Mouse (Mus musculus) limb, embryonic 14.5 days (tissue): ENCODE measurements around the gene Dlg1. TPM values are rescaled to one million over a fixed set of nuclear protein-coding genes. Genes with fewer than 3 reads are reported as not detected.

ENCODE experiments used
- ATAC-seq: fragments of 200-750 bp; cut with Nextera tagmentation; 2 replicates; pipeline ENCODE4 v1.8.0; 2017; ENCODE audit warnings: low read depth, moderate number of reproducible peaks, moderate TSS enrichment; ENCODE audit not compliant: low FRiP score
- DNase-seq: peaks from one replicate; pipeline ENCODE4 v3.0.0-alpha.2; 2015; ENCODE audit warnings: low spot score
- H3K27ac ChIP-seq: fragments of 300-500 bp; sonication (generic); replicated peaks from 2 replicates; pipeline ENCODE4 v1.5.1; 2014; ENCODE audit warnings: low read depth, mild to moderate bottlenecking, low read length, moderate library complexity, mixed read lengths
- H3K27me3 ChIP-seq: fragments of 300-500 bp; sonication (generic); 2 replicates; pipeline ENCODE4 v1.6.1; 2014; ENCODE audit warnings: low read length, mixed read lengths; ENCODE audit not compliant: control insufficient read depth, insufficient read depth
- H3K36me3 ChIP-seq: fragments of 300-500 bp; sonication (generic); 2 replicates; pipeline ENCODE4 v1.6.1; 2014; ENCODE audit warnings: mild to moderate bottlenecking, low read length, moderate library complexity, mixed read lengths; ENCODE audit not compliant: control insufficient read depth, insufficient read depth
- H3K4me1 ChIP-seq: fragments of 300-500 bp; sonication (generic); 2 replicates; pipeline ENCODE4 v1.6.1; 2014; ENCODE audit warnings: antibody characterized with exemption, low read length, mixed read lengths; ENCODE audit not compliant: control insufficient read depth, insufficient read depth
- H3K4me2 ChIP-seq: fragments of 300-500 bp; sonication (generic); replicated peaks from 2 replicates; pipeline ENCODE4 v1.6.1; 2014; ENCODE audit warnings: low read depth, mild to moderate bottlenecking, low read length, moderate library complexity; ENCODE audit not compliant: severe bottlenecking
- H3K4me3 ChIP-seq: fragments of 300-500 bp; sonication (generic); replicated peaks from 2 replicates; pipeline ENCODE4 v1.5.1; 2014; ENCODE audit warnings: low read length
- H3K9ac ChIP-seq: fragments of 300-500 bp; sonication (generic); 2 replicates; pipeline ENCODE4 v1.6.1; 2014; ENCODE audit warnings: mild to moderate bottlenecking, low read depth, low read length, moderate library complexity; ENCODE audit not compliant: severe bottlenecking
- H3K9me3 ChIP-seq: fragments of 300-500 bp; sonication (generic); 2 replicates; pipeline ENCODE4 v1.6.1; 2016; ENCODE audit warnings: low read length; ENCODE audit not compliant: control insufficient read depth
- POLR2A ChIP-seq: fragments of 200-500 bp; IDR thresholded peaks from 2 replicates; pipeline ENCODE4 v1.8.0; 2012; ENCODE audit warnings: inconsistent platforms, mild to moderate bottlenecking, moderate library complexity, borderline replicate concordance; ENCODE audit not compliant: insufficient read depth, insufficient read length; ENCODE audit errors: extremely low read depth
- WGBS: fragments of 180-500 bp; shearing (Covaris S2); extraction: QIAGEN DNeasy Blood & Tissue Kit; methylation state at CpG from one replicate; pipeline ENCODE4 v1.1.7; 2014; 5-methylcytosine and 5-hydroxymethylcytosine counted together
- polyA plus RNA-seq, 2 experiments: library from polyadenylated mRNA; depleted of rRNA in 1 of 2; stranded (reverse) in 1 of 2; unstranded in 1 of 2; fragments of >200 nt; fragmentation: Nextera tagmentation in 1 of 2; extraction: Ambion mirVana in 1 of 2; gene quantifications; 2 replicates each; pipeline versions ENCODE4 v1.2.1 to v1.2.3; 2012 to 2014

Gene Dlg1
- polyA plus RNA-seq, 2 experiments: 37.9 to 62.0 TPM

GRCm38 (mm10) chr16:31647221-31647620 lies 16.0 kb upstream of the Dlg1 start:
- H3K27me3 ChIP-seq: no peaks in the 10 kb centered on the region
- H3K9ac ChIP-seq: no peak overlapping the region
- TF ChIP-seq POLR2A: no peak
- H3K27ac ChIP-seq: no peak overlapping the region
- no peaks in the 10 kb centered on the region for H3K9me3 ChIP-seq
- H3K4me2 ChIP-seq: no peak overlapping the region
- H3K4me1 ChIP-seq: no peaks in the 10 kb centered on the region
- ATAC-seq: no peak
- H3K36me3 ChIP-seq: no peaks in the 10 kb centered on the region
- H3K4me3 ChIP-seq: no peak overlapping the region
- WGBS: 86% methylated on average over 7 of the region's 7 CpGs
- DNase-seq: no peak

GRCm38 (mm10) chr16:31650788-31651187 lies 12.5 kb upstream of the Dlg1 start:
- no peak overlapping the region for H3K4me3 ChIP-seq
- H3K4me1 ChIP-seq: no peaks in the 10 kb centered on the region
- DNase-seq: no peak
- H3K9me3 ChIP-seq: no peaks in the 10 kb centered on the region
- no peak overlapping the region for H3K9ac ChIP-seq
- no peak overlapping the region for H3K4me2 ChIP-seq
- H3K27me3 ChIP-seq: no peaks in the 10 kb centered on the region
- no peak overlapping the region for H3K27ac ChIP-seq
- TF ChIP-seq POLR2A: no peak
- no peak for ATAC-seq
- WGBS: 23% methylated on average over 6 of the region's 6 CpGs
- H3K36me3 ChIP-seq: no peaks in the 10 kb centered on the region

- H3K9me3 ChIP-seq: no peaks in the 10 kb centered on the region
- no peaks in the 10 kb centered on the region for H3K27me3 ChIP-seq
- no peak for TF ChIP-seq POLR2A
- WGBS: 74% methylated on average over 3 of the region's 3 CpGs
- DNase-seq (no peak), ATAC-seq (no peak)
- no peak overlapping the region for H3K9ac ChIP-seq
- no peak overlapping the region for H3K4me2 ChIP-seq
- no peaks in the 10 kb centered on the region for H3K36me3 ChIP-seq
- H3K4me1 ChIP-seq: no peaks in the 10 kb centered on the region
- H3K4me3 ChIP-seq: no peak overlapping the region
- no peak overlapping the region for H3K27ac ChIP-seq
Observed at GRCm38 (mm10) chr16:31651541-31651940, 11.7 kb upstream of the Dlg1 start.

GRCm38 (mm10) chr16:31652115-31652843 lies 11.0 kb upstream of the Dlg1 start:
- ATAC-seq (no peak), DNase-seq (no peak)
- H3K9ac ChIP-seq: no peak overlapping the region
- no peaks in the 10 kb centered on the region for H3K27me3 ChIP-seq
- H3K9me3 ChIP-seq: no peaks in the 10 kb centered on the region
- H3K4me3 ChIP-seq: no peak overlapping the region
- 60% methylated on average over 9 of the region's 9 CpGs for WGBS
- TF ChIP-seq POLR2A: no peak
- H3K4me2 ChIP-seq: no peak overlapping the region
- H3K4me1 ChIP-seq: no peaks in the 10 kb centered on the region
- H3K36me3 ChIP-seq: no peaks in the 10 kb centered on the region
- no peak overlapping the region for H3K27ac ChIP-seq

GRCm38 (mm10) chr16:31653616-31654015 lies 9.6 kb upstream of the Dlg1 start:
- H3K4me3 ChIP-seq: no peak overlapping the region
- WGBS: 64% methylated on average over 5 of the region's 5 CpGs
- H3K36me3 ChIP-seq: no peaks in the 10 kb centered on the region
- H3K4me2 ChIP-seq: no peak overlapping the region
- no peak overlapping the region for H3K9ac ChIP-seq
- no peaks in the 10 kb centered on the region for H3K9me3 ChIP-seq
- H3K27me3 ChIP-seq: no peaks in the 10 kb centered on the region
- DNase-seq: no peak
- no peaks in the 10 kb centered on the region for H3K4me1 ChIP-seq
- TF ChIP-seq POLR2A: no peak
- no peak overlapping the region for H3K27ac ChIP-seq
- no peak for ATAC-seq
